Mouse (Mus musculus) stomach, postnatal 0 days (tissue): ENCODE data around the gene Grem2.

Experiments used
- CTCF ChIP-seq: IDR thresholded peaks from 2 replicates; pipeline ENCODE4 v1.5.1; 2016; ENCODE audit warnings: antibody characterized with exemption, low read depth, mild to moderate bottlenecking, moderate library complexity
- EP300 ChIP-seq: optimal IDR thresholded peaks from 2 replicates; pipeline ENCODE3; 2016; ENCODE audit warnings: antibody characterized with exemption

- TF ChIP-seq EP300, result no peak
- TF ChIP-seq CTCF, result no peak
Observed at GRCm38 (mm10) chr1:174931003-174931619, 9.5 kb upstream of the Grem2 start.
